Mouse (Mus musculus) gastrocnemius, adult 18-20 months (tissue): Measurements from ENCODE around the gene Zfp969. TPM values are rescaled to one million over a fixed set of nuclear protein-coding genes. Genes with fewer than 3 reads are reported as not detected.
"Not testable (repeated sequence)": the region's sequence is repeated elsewhere in the genome, so short reads cannot be mapped to it uniquely, and the experiment has no call there.

Source experiments
- DNase-seq: peaks from one replicate; pipeline ENCODE4 v3.0.0; 2021; ENCODE audit warnings: low spot score
- long read RNA-seq, 2 experiments: library from polyadenylated mRNA; stranded (forward); transcript quantifications; one replicate each; pipeline ENCODE4 v2.0.0; 2021
- total RNA-seq, 2 experiments: library from RNA; stranded (reverse); gene quantifications; 2 replicates each; pipeline ENCODE4 v1.2.3; 2021

The Zfp969 gene
- total RNA-seq: not detected
- long read RNA-seq, experiment 1: 0 reads
- long read RNA-seq, experiment 2: 0 reads

DNA sequence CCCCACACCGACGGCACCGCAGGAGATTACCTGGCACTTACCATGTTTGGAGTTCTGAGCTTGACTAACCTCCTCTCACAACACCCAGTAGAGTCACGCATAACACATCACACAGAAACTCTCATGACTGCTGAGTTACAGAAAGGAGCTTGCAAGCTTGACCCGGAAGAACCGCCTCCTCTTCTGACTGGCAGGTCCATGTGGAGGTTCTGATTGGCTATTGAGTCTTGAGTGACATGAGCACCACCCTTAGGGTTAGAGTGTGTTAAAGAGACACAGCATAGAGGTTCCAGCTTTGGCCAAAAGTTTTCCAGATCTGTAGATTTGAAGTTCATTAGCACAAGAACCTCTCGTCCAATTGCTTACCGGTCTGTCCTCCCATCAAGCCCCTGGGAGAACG, at the start of gene Zfp969:
Gene Zfp969 (minus strand): TSS at position 101 of the 400 bp plus-strand sequence.
- DNase-seq: not testable (repeated sequence)

DNA sequence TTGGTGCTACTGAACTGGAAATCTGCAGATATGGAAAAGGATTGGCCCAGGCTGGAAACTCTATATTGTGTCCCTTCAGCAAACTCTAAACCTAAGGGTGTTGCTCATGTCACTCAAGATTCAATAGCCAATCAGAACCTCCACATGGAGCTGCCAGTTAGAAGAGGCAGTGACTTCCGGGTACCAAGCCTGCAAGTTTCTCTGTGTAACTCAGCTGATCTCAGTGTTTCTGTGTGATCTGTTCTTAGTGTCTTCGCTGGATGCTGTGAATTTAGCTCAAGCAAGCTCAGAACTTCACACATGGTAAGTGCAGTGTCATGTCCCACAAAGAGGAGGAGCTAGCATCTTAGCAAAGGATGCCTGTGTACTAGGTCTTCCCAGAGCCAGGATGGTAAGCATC, 37.8 kb upstream of the Zfp969 start, which contains the start of gene Gm2007:
Gene Gm2007 (plus strand): TSS at position 301 of the 400 bp plus-strand sequence.
- not testable (repeated sequence) for DNase-seq

DNA sequence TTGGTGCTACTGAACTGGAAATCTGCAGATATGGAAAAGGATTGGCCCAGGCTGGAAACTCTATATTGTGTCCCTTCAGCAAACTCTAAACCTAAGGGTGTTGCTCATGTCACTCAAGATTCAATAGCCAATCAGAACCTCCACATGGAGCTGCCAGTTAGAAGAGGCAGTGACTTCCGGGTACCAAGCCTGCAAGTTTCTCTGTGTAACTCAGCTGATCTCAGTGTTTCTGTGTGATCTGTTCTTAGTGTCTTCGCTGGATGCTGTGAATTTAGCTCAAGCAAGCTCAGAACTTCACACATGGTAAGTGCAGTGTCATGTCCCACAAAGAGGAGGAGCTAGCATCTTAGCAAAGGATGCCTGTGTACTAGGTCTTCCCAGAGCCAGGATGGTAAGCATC, 59.8 kb downstream of the Zfp969 start, which contains the start of gene Gm11007:
Gene Gm11007 (plus strand): TSS at position 301 of the 400 bp plus-strand sequence.
- DNase-seq: not testable (repeated sequence)

Other genes with a start within 250 kb of the Zfp969 start
- 1 to 10 TPM; 4.8 to 6.3 TPM for gene Zfp965, start 233.7 kb downstream of the Zfp969 start, total RNA-seq
- gene Gm11007, start 59.7 kb downstream of the Zfp969 start, total RNA-seq: not detected
- gene Gm2007, start 37.9 kb upstream of the Zfp969 start, total RNA-seq: not detected
- 1 to 10 TPM; 5.1 to 7.9 TPM for gene Gm14288, start 97.4 kb upstream of the Zfp969 start, total RNA-seq
- gene Gm6710, start 165.6 kb upstream of the Zfp969 start, total RNA-seq: 10 to 100 TPM; 11.4 to 11.6 TPM
- 1 to 10 TPM; 5.3 to 6.4 TPM for gene Zfp966, start 227.5 kb upstream of the Zfp969 start, total RNA-seq